ENCODE assay signal across 35 mouse cellular contexts in the genomic region with DNA sequence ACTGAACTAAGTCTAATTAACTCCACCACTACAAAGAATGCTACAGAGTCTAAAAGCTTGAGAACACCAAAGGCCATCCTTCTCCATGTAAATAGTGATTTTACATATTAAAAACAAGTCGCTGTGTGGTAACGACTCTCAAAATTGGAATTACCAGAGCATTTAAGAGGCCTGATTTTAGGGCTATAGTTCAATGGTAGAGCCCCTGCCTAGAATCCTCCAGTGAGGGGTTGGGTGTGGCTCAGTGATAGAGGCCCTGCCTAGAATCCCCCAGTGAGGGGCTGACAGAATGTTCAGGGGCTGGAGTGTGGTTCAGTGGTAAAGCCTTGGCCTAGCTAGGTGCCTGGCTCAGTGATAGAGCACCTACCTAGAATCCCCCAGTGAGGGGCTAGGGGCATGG.
"Had no signal": no experiment of that assay in that cellular context is flagged by ENCODE, and none has a peak within 500 bp of the region (broad histone marks: within the 10 kb centered on the region; RNA-seq: fewer than 3 reads in every experiment).

No protein-coding gene starts in this region.

- H3K4me1 ChIP-seq: heart, embryonic 12.5 days; heart, embryonic 13.5 days; heart, embryonic 15.5 days; hindbrain, embryonic 12.5 days; hindbrain, embryonic 13.5 days; hindbrain, embryonic 15.5 days; intestine, embryonic 15.5 days; kidney, embryonic 15.5 days had no signal

- DNase-seq: heart, postnatal 10 days; heart, postnatal 14 days; heart, postnatal 36 days; heart, postnatal 4 days; kidney, adult 11 months; kidney, adult 18-20 months; kidney, adult 2 months; kidney, adult 8-10 months; kidney, adult 9 months; kidney, postnatal 10 days; kidney, postnatal 14 days; kidney, postnatal 25 days; kidney, postnatal 36 days; kidney, postnatal 4 days; layer of hippocampus, adult 9-11 months; layer of hippocampus, postnatal 36 days had no signal

- H3K27ac ChIP-seq: heart, embryonic 13.5 days; heart, embryonic 15.5 days; hindbrain, embryonic 10.5 days; hindbrain, embryonic 12.5 days; hindbrain, embryonic 13.5 days; hindbrain, embryonic 14.5 days; hindbrain, embryonic 15.5 days; hindbrain, postnatal 0 days; intestine, embryonic 15.5 days; kidney, embryonic 15.5 days; kidney, postnatal 0 days; layer of hippocampus, adult 2 months; left cerebral cortex, adult 2 months had no signal

- H3K4me3 ChIP-seq: heart, embryonic 12.5 days; heart, embryonic 13.5 days; heart, embryonic 15.5 days; hindbrain, embryonic 10.5 days; hindbrain, embryonic 12.5 days; hindbrain, embryonic 13.5 days; hindbrain, embryonic 15.5 days; intestine, embryonic 15.5 days; kidney, embryonic 15.5 days; layer of hippocampus, adult 2 months; left cerebral cortex, adult 2 months had no signal

- H3K36me3 ChIP-seq: heart, embryonic 12.5 days; heart, embryonic 13.5 days; heart, embryonic 15.5 days; hindbrain, embryonic 10.5 days; hindbrain, embryonic 12.5 days; hindbrain, embryonic 13.5 days; hindbrain, embryonic 15.5 days; intestine, embryonic 15.5 days; kidney, embryonic 15.5 days had no signal

- H3K9ac ChIP-seq: heart, embryonic 12.5 days; heart, embryonic 13.5 days; heart, embryonic 15.5 days; hindbrain, embryonic 12.5 days; hindbrain, embryonic 13.5 days; hindbrain, embryonic 14.5 days; hindbrain, embryonic 15.5 days; intestine, embryonic 15.5 days; kidney, embryonic 15.5 days had no signal

- H3K27me3 ChIP-seq: heart, embryonic 12.5 days; heart, embryonic 13.5 days; heart, embryonic 15.5 days; hindbrain, embryonic 12.5 days; hindbrain, embryonic 13.5 days; intestine, embryonic 15.5 days; kidney, embryonic 15.5 days had no signal

- H3K4me2 ChIP-seq: heart, embryonic 11.5 days; heart, embryonic 12.5 days; heart, embryonic 13.5 days; heart, embryonic 15.5 days; hindbrain, embryonic 12.5 days; hindbrain, embryonic 13.5 days; hindbrain, embryonic 14.5 days; hindbrain, embryonic 15.5 days; intestine, embryonic 15.5 days; kidney, embryonic 15.5 days had no signal

- ATAC-seq: hindbrain, embryonic 16.5 days; hindbrain, postnatal 0 days; inflammation-experienced regulatory T-cells, adult 6 months; intestine, embryonic 15.5 days; intestine, embryonic 16.5 days; intestine, postnatal 0 days had no signal

- H3K9me3 ChIP-seq: heart, embryonic 12.5 days; heart, embryonic 13.5 days; heart, embryonic 15.5 days; hindbrain, embryonic 10.5 days; hindbrain, embryonic 12.5 days; hindbrain, embryonic 13.5 days; hindbrain, embryonic 15.5 days; intestine, embryonic 15.5 days; kidney, embryonic 15.5 days had no signal
